Mouse (Mus musculus): Measurements from ENCODE around the gene Cnn2. TPM values are rescaled to one million over a fixed set of nuclear protein-coding genes. Genes with fewer than 3 reads are reported as not detected.

Cnn2 gene
- 401 and 405 TPM in 2 replicates for polyA plus RNA-seq (2015; fragmentation: Nextera tagmentation; extraction: Ambion mirVana)

DNA sequence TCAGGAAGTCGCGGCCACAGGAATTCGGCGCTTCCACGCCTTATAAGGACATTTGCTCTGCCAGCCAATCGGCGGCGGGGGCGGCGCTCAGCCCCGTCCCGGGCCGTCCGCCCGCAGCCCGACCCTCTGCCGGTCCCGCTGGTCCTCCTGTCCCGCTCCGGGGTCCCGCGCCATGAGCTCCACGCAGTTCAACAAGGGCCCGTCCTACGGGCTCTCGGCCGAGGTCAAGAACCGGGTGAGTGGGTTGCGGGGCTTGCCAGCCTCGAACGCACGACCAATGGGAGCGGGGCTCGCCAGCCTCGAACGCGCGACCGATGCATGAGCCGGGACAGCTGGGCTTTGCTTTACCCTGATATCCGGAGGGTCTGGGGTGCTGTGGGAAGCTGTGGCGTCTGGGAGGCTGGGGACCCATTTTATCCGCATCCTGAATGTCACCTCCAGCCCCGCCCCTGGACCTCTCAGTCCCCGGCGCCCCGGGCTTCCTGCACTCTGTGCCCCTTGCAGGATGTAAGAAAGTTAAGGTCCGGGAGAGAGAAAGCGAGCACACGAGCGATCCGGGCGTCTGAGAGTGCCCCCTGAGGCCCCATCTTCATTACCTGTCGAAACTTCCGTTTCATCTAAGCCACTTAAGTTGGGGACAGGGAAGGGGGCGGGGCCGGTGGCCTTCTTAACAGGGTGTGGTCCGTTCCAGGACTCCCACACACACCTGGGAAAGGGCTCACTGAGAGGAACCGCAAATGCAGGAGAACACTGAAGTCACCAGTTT, at the start of gene Cnn2:
Cnn2 (plus strand) TSS at position 79 of the 766 bp plus-strand sequence.
- Histone ChIP-seq H3K27ac (ENCODE audit: low read length) (peak within 1 kb of the TSS; percentile 98), H3K9me3 (ENCODE audit: control insufficient read depth, low read length) (peaks cover 4% of the 10 kb centered on the region), H3K36me3 (ENCODE audit: control insufficient read depth, insufficient read depth, low read length) (peaks cover 30% of the 10 kb centered on the region), H3K4me1 (replicated peaks; ENCODE audit: control insufficient read depth, insufficient read depth, low read length) (peaks cover 41% of the 10 kb centered on the region), H3K4me3 (ENCODE audit: low read length) (peak within 1 kb of the TSS; percentile 90), H3K4me2 (ENCODE audit: low read depth, low read length) (peak within 1 kb of the TSS; percentile 67), H3K9ac (ENCODE audit: low read length) (peak within 1 kb of the TSS; percentile 93), H3K27me3 (ENCODE audit: control insufficient read depth, insufficient read depth, low read depth, low read length) (no peaks in the 10 kb centered on the region)
- WGBS, result under 1% methylated on average over 59 of the region's 59 CpGs
- ATAC-seq (ENCODE audit: low read depth), result peak; percentile 27

DNA sequence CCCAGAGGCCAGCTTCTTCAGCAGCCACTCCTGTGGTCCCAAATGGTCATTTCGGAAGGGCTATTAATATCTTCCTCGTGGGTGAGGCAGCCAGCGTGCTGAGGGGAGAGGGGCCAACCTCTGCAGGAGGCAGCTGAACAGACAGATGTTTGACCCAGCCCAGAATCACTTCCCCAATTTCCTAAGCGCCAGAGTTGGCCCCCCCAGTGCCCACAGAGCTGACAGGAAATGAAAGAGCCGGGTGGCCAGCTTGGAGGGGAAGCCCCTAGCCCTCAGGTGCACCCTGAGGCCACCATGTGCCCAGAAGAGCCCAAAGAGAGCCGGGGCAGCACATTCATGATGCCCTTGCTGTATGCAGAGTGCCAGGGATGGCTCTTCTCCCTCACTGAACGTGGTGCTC, 47.6 kb upstream of the Cnn2 start:
- H3K27me3 ChIP-seq (ENCODE audit: control insufficient read depth, insufficient read depth, low read depth, low read length), result no peaks in the 10 kb centered on the region
- H3K4me1 ChIP-seq (replicated peaks; ENCODE audit: control insufficient read depth, insufficient read depth, low read length), result peaks cover 47% of the 10 kb centered on the region
- H3K27ac ChIP-seq (ENCODE audit: low read length), result no peak overlapping the region
- no peak for ATAC-seq (ENCODE audit: low read depth)
- H3K4me2 ChIP-seq (ENCODE audit: low read depth, low read length), result no peak overlapping the region
- H3K9me3 ChIP-seq (ENCODE audit: control insufficient read depth, low read length), result no peaks in the 10 kb centered on the region
- peaks cover 5% of the 10 kb centered on the region; the same call in 1 of the 2 replicates for H3K36me3 ChIP-seq (ENCODE audit: control insufficient read depth, insufficient read depth, low read length)
- WGBS, result 51% methylated on average over 7 of the region's 7 CpGs
- no peak overlapping the region for H3K4me3 ChIP-seq (ENCODE audit: low read length)
- H3K9ac ChIP-seq (ENCODE audit: low read length), result no peak overlapping the region

DNA sequence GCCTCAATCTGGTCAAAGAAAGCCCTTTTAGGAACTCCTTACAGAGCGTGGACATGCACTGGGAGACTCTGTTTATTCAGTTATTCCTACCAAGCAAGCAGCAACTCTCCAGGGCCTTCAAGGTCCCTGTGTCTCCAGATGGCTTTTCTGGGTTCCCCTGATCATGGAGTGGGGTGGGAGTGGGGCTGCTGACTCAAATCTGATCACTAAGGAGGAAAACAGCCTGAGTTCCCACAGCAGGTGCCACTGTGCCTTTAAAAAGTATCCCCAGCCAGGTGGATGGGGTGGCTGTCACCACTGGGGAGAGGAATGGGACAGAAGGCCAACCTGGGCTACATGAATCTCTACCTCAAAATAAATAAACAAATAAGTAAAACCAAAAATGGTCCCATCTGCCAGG, 45.4 kb upstream of the Cnn2 start:
- peaks cover 5% of the 10 kb centered on the region; the same call in 1 of the 2 replicates for H3K36me3 ChIP-seq (ENCODE audit: control insufficient read depth, insufficient read depth, low read length)
- H3K9me3 ChIP-seq (ENCODE audit: control insufficient read depth, low read length), result no peaks in the 10 kb centered on the region
- H3K27me3 ChIP-seq (ENCODE audit: control insufficient read depth, insufficient read depth, low read depth, low read length), result no peaks in the 10 kb centered on the region
- no peak overlapping the region for H3K4me3 ChIP-seq (ENCODE audit: low read length)
- H3K4me2 ChIP-seq (ENCODE audit: low read depth, low read length), result no peak overlapping the region
- peaks cover 37% of the 10 kb centered on the region for H3K4me1 ChIP-seq (replicated peaks; ENCODE audit: control insufficient read depth, insufficient read depth, low read length)
- no peak overlapping the region for H3K27ac ChIP-seq (ENCODE audit: low read length)
- no peak for ATAC-seq (ENCODE audit: low read depth)
- 72% methylated on average over 1 of the region's 1 CpGs for WGBS
- no peak overlapping the region for H3K9ac ChIP-seq (ENCODE audit: low read length)

DNA sequence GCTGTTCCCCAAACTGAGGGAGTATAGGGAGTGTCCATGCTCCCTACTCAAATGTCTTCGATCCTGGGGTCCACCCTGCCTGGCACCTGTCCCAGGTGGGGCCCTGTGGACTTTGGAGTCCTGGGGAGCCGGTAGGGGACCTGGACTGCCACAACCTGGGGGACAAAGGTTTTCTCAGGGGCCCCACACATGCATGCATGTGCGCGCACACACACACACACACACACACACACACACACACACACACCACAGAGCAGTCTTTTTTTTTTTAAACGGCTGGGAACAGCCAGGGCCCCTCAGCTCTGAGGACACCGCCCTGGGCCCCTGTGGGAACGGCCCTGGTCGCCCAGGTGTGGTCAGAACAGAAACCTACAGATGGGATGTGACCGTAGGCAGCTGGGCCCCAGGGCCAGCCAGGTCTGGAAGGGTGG, 44.9 kb upstream of the Cnn2 start:
- ATAC-seq (ENCODE audit: low read depth), result no peak
- Histone ChIP-seq H3K4me1 (replicated peaks; ENCODE audit: control insufficient read depth, insufficient read depth, low read length) (peaks cover 33% of the 10 kb centered on the region), H3K27ac (ENCODE audit: low read length) (peak overlapping the region; percentile 26), H3K36me3 (ENCODE audit: control insufficient read depth, insufficient read depth, low read length) (peaks cover 5% of the 10 kb centered on the region; the same call in 1 of the 2 replicates), H3K9me3 (ENCODE audit: control insufficient read depth, low read length) (no peaks in the 10 kb centered on the region), H3K4me3 (ENCODE audit: low read length) (no peak overlapping the region), H3K9ac (ENCODE audit: low read length) (no peak overlapping the region), H3K27me3 (ENCODE audit: control insufficient read depth, insufficient read depth, low read depth, low read length) (no peaks in the 10 kb centered on the region), H3K4me2 (ENCODE audit: low read depth, low read length) (no peak overlapping the region)
- WGBS, result 66% methylated on average over 9 of the region's 9 CpGs

DNA sequence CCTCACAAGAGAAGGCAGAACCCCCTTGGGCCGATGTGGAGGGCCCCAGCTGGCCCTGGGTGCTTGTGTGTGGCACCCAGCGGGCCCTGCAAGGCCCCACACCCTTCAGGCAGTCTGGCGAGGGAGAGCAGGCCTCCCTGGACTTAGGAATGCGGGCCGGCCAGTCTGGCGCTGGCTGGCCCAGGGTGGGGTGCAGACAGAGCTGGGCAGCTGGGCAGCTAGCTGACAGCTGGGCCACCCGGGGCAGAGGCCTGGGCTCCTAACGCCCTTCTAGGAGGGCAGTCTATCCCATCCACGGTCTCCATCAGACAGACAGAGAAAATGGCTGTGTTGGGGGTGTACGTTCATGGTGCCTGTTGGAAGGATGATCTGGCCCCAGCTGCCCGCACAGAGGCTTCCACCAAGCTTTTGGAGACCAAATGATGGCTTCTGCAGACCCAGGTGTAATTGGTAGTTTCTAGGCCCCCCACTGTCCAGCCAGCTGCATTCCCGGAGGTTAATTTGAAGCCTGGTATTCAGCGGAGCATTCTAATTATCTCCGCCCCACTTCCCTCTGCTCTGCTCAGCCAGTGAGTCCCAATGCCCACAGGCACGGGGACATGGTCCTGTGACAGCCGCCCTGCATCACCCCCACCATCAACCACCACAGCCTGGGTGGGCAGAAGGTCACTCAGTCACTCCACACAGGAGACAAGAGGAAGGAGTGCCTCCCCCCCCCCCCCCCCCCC, 42.7 kb upstream of the Cnn2 start:
- WGBS, result 28% methylated on average over 16 of the region's 16 CpGs
- no peak overlapping the region for H3K4me3 ChIP-seq (ENCODE audit: low read length)
- peak; percentile 83 for ATAC-seq (ENCODE audit: low read depth)

DNA sequence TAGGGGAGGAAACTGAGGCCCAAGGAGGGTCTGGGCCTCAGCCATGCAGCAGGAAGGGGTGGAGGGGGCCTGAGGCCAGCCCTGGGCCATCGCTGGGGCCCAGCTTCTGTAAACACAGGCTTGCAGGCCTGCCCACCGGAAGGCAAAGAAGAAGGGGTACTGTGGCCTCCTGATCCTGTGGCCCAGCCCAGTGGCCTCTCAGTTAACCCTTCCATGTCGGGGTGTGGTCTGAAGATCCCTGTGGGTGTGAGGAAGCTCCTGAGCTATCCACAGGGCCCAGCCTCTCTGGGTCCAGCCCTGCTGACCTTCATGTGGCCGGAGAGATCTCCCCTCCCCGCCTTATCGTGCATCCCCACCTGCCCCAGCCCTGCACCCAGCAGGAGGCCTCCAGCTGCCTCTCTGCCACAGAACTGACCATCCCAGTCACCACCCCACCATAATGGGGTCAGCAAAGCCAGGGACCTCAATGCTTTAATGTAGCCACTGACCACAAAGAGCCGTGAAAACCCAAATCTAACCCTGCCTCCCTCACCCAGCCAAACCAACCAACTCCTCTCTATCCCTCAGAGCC, 41.5 kb upstream of the Cnn2 start:
- peak overlapping the region; percentile 93; the same call in 1 of the 2 replicates for H3K27ac ChIP-seq (ENCODE audit: low read length)
- 31% methylated on average over 7 of the region's 7 CpGs for WGBS
- no peaks in the 10 kb centered on the region for H3K9me3 ChIP-seq (ENCODE audit: control insufficient read depth, low read length)
- H3K4me2 ChIP-seq (ENCODE audit: low read depth, low read length), result no peak overlapping the region; the same call in 1 of the 2 replicates
- H3K4me1 ChIP-seq (replicated peaks; ENCODE audit: control insufficient read depth, insufficient read depth, low read length), result peaks cover 31% of the 10 kb centered on the region
- peak overlapping the region; percentile 34; the same call in 1 of the 2 replicates for H3K9ac ChIP-seq (ENCODE audit: low read length)
- H3K4me3 ChIP-seq (ENCODE audit: low read length), result no peak overlapping the region
- no peaks in the 10 kb centered on the region for H3K27me3 ChIP-seq (ENCODE audit: control insufficient read depth, insufficient read depth, low read depth, low read length)
- peaks cover 20% of the 10 kb centered on the region for H3K36me3 ChIP-seq (ENCODE audit: control insufficient read depth, insufficient read depth, low read length)
- peak; percentile 24; the same call in 1 of the 2 replicates for ATAC-seq (ENCODE audit: low read depth)

More for the DNA sequence above, 42.7 kb upstream of the Cnn2 start:
- Histone ChIP-seq H3K9me3 (ENCODE audit: control insufficient read depth, low read length) (no peaks in the 10 kb centered on the region), H3K4me2 (ENCODE audit: low read depth, low read length) (peak overlapping the region; percentile 27; the same call in 1 of the 2 replicates), H3K36me3 (ENCODE audit: control insufficient read depth, insufficient read depth, low read length) (peaks cover 11% of the 10 kb centered on the region; the same call in 1 of the 2 replicates), H3K27me3 (ENCODE audit: control insufficient read depth, insufficient read depth, low read depth, low read length) (no peaks in the 10 kb centered on the region), H3K9ac (ENCODE audit: low read length) (peak overlapping the region; percentile 56), H3K4me1 (replicated peaks; ENCODE audit: control insufficient read depth, insufficient read depth, low read length) (peaks cover 31% of the 10 kb centered on the region), H3K27ac (ENCODE audit: low read length) (peak overlapping the region; percentile 93)

DNA sequence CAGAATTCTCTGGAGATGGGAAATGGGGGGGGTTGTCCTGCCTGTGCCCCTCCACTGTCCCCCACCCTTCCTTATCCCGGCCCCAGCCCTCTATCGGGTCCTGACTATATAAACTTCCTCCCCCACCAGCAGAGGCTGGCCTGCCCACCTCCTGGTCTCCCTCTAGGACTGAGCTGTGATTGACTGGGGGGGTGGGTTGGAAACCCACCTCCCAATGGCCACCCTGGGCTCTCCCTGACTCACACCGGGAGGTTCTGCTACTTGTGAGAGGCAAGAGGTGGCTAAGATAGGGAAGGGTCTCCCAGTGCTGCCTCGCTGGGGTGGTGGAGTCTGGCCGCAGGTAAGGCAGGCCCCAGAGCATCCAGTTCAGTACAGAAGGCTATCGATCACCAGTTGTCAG, 40.9 kb upstream of the Cnn2 start:
- H3K27ac ChIP-seq (ENCODE audit: low read length), result no peak overlapping the region
- no peak for ATAC-seq (ENCODE audit: low read depth)

DNA sequence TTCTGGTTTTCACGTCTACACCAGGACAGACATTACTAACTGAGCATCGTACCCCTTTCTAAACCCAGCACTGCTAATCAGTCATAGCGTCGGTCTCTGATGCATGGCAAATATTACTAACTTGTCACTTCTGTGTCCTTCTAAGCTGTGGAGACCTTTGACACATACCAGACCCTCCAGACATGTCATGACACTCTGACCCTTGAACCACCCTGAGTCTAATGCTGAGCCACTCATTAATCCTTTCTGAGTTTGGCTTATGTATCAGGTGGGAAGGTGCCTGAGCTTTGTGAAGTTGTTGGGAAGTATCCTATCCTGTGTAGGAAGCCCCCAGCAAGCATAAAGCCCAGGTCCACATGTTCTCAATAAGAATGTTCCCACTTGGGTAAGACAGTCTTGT, 38.5 kb upstream of the Cnn2 start:
- Histone ChIP-seq H3K4me3 (ENCODE audit: low read length) (no peak overlapping the region), H3K4me2 (ENCODE audit: low read depth, low read length) (no peak overlapping the region), H3K9me3 (ENCODE audit: control insufficient read depth, low read length) (no peaks in the 10 kb centered on the region), H3K27me3 (ENCODE audit: control insufficient read depth, insufficient read depth, low read depth, low read length) (no peaks in the 10 kb centered on the region), H3K4me1 (replicated peaks; ENCODE audit: control insufficient read depth, insufficient read depth, low read length) (peaks cover 21% of the 10 kb centered on the region), H3K36me3 (ENCODE audit: control insufficient read depth, insufficient read depth, low read length) (peaks cover 18% of the 10 kb centered on the region), H3K9ac (ENCODE audit: low read length) (no peak overlapping the region), H3K27ac (ENCODE audit: low read length) (no peak overlapping the region)
- WGBS, result 84% methylated on average over 4 of the region's 4 CpGs
- ATAC-seq (ENCODE audit: low read depth), result no peak

More for the DNA sequence above, 40.9 kb upstream of the Cnn2 start:
- Histone ChIP-seq H3K4me3 (ENCODE audit: low read length) (no peak overlapping the region), H3K36me3 (ENCODE audit: control insufficient read depth, insufficient read depth, low read length) (peaks cover 18% of the 10 kb centered on the region), H3K9me3 (ENCODE audit: control insufficient read depth, low read length) (no peaks in the 10 kb centered on the region), H3K9ac (ENCODE audit: low read length) (no peak overlapping the region), H3K27me3 (ENCODE audit: control insufficient read depth, insufficient read depth, low read depth, low read length) (no peaks in the 10 kb centered on the region), H3K4me1 (replicated peaks; ENCODE audit: control insufficient read depth, insufficient read depth, low read length) (peaks cover 31% of the 10 kb centered on the region), H3K4me2 (ENCODE audit: low read depth, low read length) (no peak overlapping the region)
- WGBS, result 60% methylated on average over 6 of the region's 6 CpGs

DNA sequence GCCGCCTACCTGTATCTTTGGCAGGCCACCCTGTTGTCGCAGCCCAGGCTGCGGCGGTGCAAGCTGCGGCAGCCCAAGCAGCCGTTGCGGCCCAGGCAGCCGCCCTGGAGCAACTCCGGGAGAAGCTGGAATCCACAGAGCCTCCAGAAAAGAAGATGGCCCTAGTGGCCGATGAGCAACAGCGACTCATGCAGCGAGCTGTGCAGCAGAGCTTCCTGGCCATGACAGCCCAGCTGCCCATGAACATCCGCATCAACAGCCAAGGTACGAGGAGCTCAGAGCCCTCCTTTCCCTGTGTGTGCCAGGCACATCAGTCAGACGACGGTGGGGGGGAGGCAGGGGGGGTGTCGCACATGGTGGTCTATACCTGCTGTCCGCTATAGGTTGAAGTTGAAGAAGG, 37.7 kb upstream of the Cnn2 start:
- Histone ChIP-seq H3K9ac (ENCODE audit: low read length) (no peak overlapping the region), H3K27me3 (ENCODE audit: control insufficient read depth, insufficient read depth, low read depth, low read length) (no peaks in the 10 kb centered on the region), H3K9me3 (ENCODE audit: control insufficient read depth, low read length) (no peaks in the 10 kb centered on the region), H3K27ac (ENCODE audit: low read length) (no peak overlapping the region), H3K4me2 (ENCODE audit: low read depth, low read length) (no peak overlapping the region), H3K4me3 (ENCODE audit: low read length) (no peak overlapping the region), H3K36me3 (ENCODE audit: control insufficient read depth, insufficient read depth, low read length) (peaks cover 18% of the 10 kb centered on the region), H3K4me1 (replicated peaks; ENCODE audit: control insufficient read depth, insufficient read depth, low read length) (peaks cover 14% of the 10 kb centered on the region)
- 80% methylated on average over 18 of the region's 18 CpGs for WGBS
- ATAC-seq (ENCODE audit: low read depth), result no peak
